Comparison of ENCODE assay signal across 23 mouse cellular contexts in the genomic region with DNA sequence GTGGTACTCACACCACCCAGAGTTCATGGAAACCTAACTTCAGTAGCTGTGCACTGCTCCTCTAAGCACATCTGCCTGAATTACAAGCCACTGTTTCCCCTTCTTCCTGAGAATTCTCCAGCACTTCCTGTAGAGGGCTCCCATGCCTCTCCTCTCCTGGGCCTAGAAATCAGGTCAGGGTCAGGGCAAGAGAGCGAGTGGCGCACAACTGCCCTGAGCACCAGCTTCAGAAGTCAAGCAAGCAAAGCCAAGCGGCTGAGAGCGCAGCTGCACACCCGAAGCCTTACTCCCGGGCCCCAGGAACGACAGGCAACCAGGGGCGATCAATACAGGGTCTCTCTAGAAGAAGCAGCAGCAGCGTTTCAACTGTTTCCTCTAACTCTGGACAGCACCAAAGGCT. TPM values are rescaled to one million over a fixed set of nuclear protein-coding genes. Genes with fewer than 3 reads are reported as not detected.
DNase-seq lines count a peak whose midpoint lies in the region; ATAC-seq lines count a peak whose summit lies in the region.
"Had no signal": no experiment of that assay in that cellular context is flagged by ENCODE, and none has a peak within 500 bp of the region (broad histone marks: within the 10 kb centered on the region; RNA-seq: fewer than 3 reads in every experiment).

No protein-coding gene starts in this region.

- H3K27ac ChIP-seq in liver, embryonic 12.5 days = peak overlapping the region; percentile 74; the same call in 1 of the 2 replicates
- no peak overlapping the region for H3K27ac ChIP-seq in liver, embryonic 11.5 days (ENCODE audit: low read depth, low read length)
- peak overlapping the region; percentile 52; the same call in 1 of the 2 replicates for H3K27ac ChIP-seq in liver, embryonic 15.5 days (replicated peaks)
- H3K27ac ChIP-seq: embryonic facial prominence, embryonic 15.5 days; forebrain, embryonic 10.5 days; gastrocnemius, adult 2 months; hindbrain, embryonic 15.5 days had no signal

- peak; percentile 75 to 87 for DNase-seq in adrenal gland, adult (ENCODE audit: inconsistent age in 2 of 2, low spot score in 1 of 2)
- no peak for DNase-seq in adrenal gland, postnatal 4 days (ENCODE audit: low spot score in 2 of 2)
- DNase-seq in liver, embryonic 11.5 days (ENCODE audit: low spot score) = no peak
- peak; percentile 56 for DNase-seq in adrenal gland, postnatal 10 days
- DNase-seq in thymus, postnatal 10 days (ENCODE audit: low spot score in 2 of 2) = no peak
- DNase-seq: B cell, adult 2 months; cerebellum, adult 2 months; cerebellum, postnatal 14 days; embryo, embryonic 11 days; gastrocnemius, adult 2 months; gastrocnemius, postnatal 36 days; heart, adult 11 months had no signal

- peaks cover 98% of the 10 kb centered on the region for H3K36me3 ChIP-seq in liver, embryonic 12.5 days
- H3K36me3 ChIP-seq in liver, embryonic 11.5 days (ENCODE audit: control insufficient read depth, insufficient read depth, low read length) = peaks cover 68% of the 10 kb centered on the region
- peaks cover 90% of the 10 kb centered on the region for H3K36me3 ChIP-seq in liver, embryonic 15.5 days (replicated peaks)

- no peaks in the 10 kb centered on the region for H3K27me3 ChIP-seq in liver, embryonic 12.5 days (replicated peaks)
- no peaks in the 10 kb centered on the region for H3K27me3 ChIP-seq in liver, embryonic 11.5 days (replicated peaks; ENCODE audit: control insufficient read depth, insufficient read depth, low read length)
- no peaks in the 10 kb centered on the region for H3K27me3 ChIP-seq in liver, embryonic 15.5 days
- H3K27me3 ChIP-seq: embryonic facial prominence, embryonic 15.5 days; hindbrain, embryonic 15.5 days had no signal

- H3K9me3 ChIP-seq in liver, embryonic 12.5 days (replicated peaks) = no peaks in the 10 kb centered on the region
- H3K9me3 ChIP-seq in liver, embryonic 11.5 days (ENCODE audit: control insufficient read depth, low read length) = no peaks in the 10 kb centered on the region
- H3K9me3 ChIP-seq in liver, embryonic 15.5 days (replicated peaks) = no peaks in the 10 kb centered on the region
- H3K9me3 ChIP-seq: embryonic facial prominence, embryonic 15.5 days; forebrain, embryonic 10.5 days; G1E; hindbrain, embryonic 15.5 days had no signal

- peaks cover 66% of the 10 kb centered on the region for H3K4me1 ChIP-seq in liver, embryonic 12.5 days
- H3K4me1 ChIP-seq in liver, embryonic 11.5 days (replicated peaks; ENCODE audit: control insufficient read depth, insufficient read depth, low read length) = peaks cover 29% of the 10 kb centered on the region
- H3K4me1 ChIP-seq in liver, embryonic 15.5 days (replicated peaks) = peaks cover 57% of the 10 kb centered on the region
- H3K4me1 ChIP-seq: forebrain, embryonic 10.5 days; hindbrain, embryonic 15.5 days had no signal

- WGBS in liver, embryonic 12.5 days (ENCODE audit: insufficient replicate concordance) = 85% methylated on average over 9 of the region's 9 CpGs
- 81% methylated on average over 9 of the region's 9 CpGs for WGBS in liver, embryonic 11.5 days
- WGBS in liver, embryonic 15.5 days (ENCODE audit: insufficient replicate concordance) = 85% methylated on average over 9 of the region's 9 CpGs

- H3K9ac ChIP-seq in liver, embryonic 12.5 days = 0 out of 2 replicates have a peak overlapping the region, but pooled peaks have one; percentile 22
- H3K9ac ChIP-seq in liver, embryonic 11.5 days (ENCODE audit: low read depth, low read length) = no peak overlapping the region
- no peak overlapping the region for H3K9ac ChIP-seq in liver, embryonic 15.5 days
- H3K9ac ChIP-seq: embryonic facial prominence, embryonic 15.5 days; hindbrain, embryonic 15.5 days had no signal

- no peak overlapping the region for H3K4me3 ChIP-seq in liver, embryonic 12.5 days
- H3K4me3 ChIP-seq in liver, embryonic 11.5 days (ENCODE audit: low read depth, low read length) = no peak overlapping the region
- H3K4me3 ChIP-seq in liver, embryonic 15.5 days (replicated peaks) = no peak overlapping the region
- H3K4me3 ChIP-seq: embryonic facial prominence, embryonic 15.5 days; erythroblast, embryonic 14.5 days; forebrain, embryonic 10.5 days; gastrocnemius, adult 2 months; hindbrain, embryonic 15.5 days had no signal

- no peak for ATAC-seq in liver, embryonic 12.5 days
- ATAC-seq in liver, embryonic 11.5 days (replicated peaks; ENCODE audit: low FRiP score) = no peak
- no peak for ATAC-seq in liver, embryonic 15.5 days (ENCODE audit: insufficient read depth)
- ATAC-seq in inflammation-experienced regulatory T-cells, adult 6 months = no peak
- ATAC-seq: CD4-positive, CD25-positive, alpha-beta regulatory T cell, adult 4 months; forebrain, embryonic 14.5 days had no signal

- H3K4me2 ChIP-seq in liver, embryonic 12.5 days = no peak overlapping the region
- no peak overlapping the region for H3K4me2 ChIP-seq in liver, embryonic 11.5 days
- H3K4me2 ChIP-seq in liver, embryonic 15.5 days = no peak overlapping the region
- H3K4me2 ChIP-seq: embryonic facial prominence, embryonic 15.5 days; heart, embryonic 11.5 days; hindbrain, embryonic 15.5 days had no signal

RNA-seq across cellular contexts. Expression of a gene that starts 15.2 kb away (rescaled TPM):
- 1 to 10 TPM; 3.2 to 4.3 TPM for total RNA-seq in adrenal gland, postnatal 4 days (2021)
- polyA plus RNA-seq in liver, embryonic 12.5 days (2016; fragmentation: Nextera tagmentation; extraction: Ambion mirVana) = 10.8 and 11.6 TPM in 2 replicates
- 17.1 and 17.8 TPM in 2 replicates for polyA plus RNA-seq in liver, embryonic 11.5 days (2014; fragmentation: Nextera tagmentation; extraction: Ambion mirVana)
- 1 to 10 TPM; 6.6 to 6.9 TPM for total RNA-seq in adrenal gland, postnatal 10 days (2021)
- 13.2 and 15.3 TPM in 2 replicates for polyA plus RNA-seq in liver, embryonic 15.5 days (2015; fragmentation: Nextera tagmentation; extraction: Ambion mirVana)
- polyA plus RNA-seq in inflammation-experienced regulatory T-cells, adult 6 months (2017; shearing (Covaris generic)) = 100 to 1,000 TPM; 457 to 620 (median 469) TPM

RNA-seq across cellular contexts. Expression of a gene that starts 47.3 kb away (rescaled TPM):
- 10 to 100 TPM; 24.5 to 25.2 TPM for total RNA-seq in adrenal gland, postnatal 4 days (2021)
- 7.2 and 9.8 TPM in 2 replicates for polyA plus RNA-seq in liver, embryonic 12.5 days (2016; fragmentation: Nextera tagmentation; extraction: Ambion mirVana)
- polyA plus RNA-seq in liver, embryonic 11.5 days (2014; fragmentation: Nextera tagmentation; extraction: Ambion mirVana) = 15.6 and 16.9 TPM in 2 replicates
- total RNA-seq in adrenal gland, postnatal 10 days (2021) = 10 to 100 TPM; 14.0 to 18.0 TPM
- polyA plus RNA-seq in liver, embryonic 15.5 days (2015; fragmentation: Nextera tagmentation; extraction: Ambion mirVana) = 4.0 and 4.2 TPM in 2 replicates
- not detected for polyA plus RNA-seq in inflammation-experienced regulatory T-cells, adult 6 months (2017; shearing (Covaris generic))
- polyA plus RNA-seq: CD4-positive, CD25-positive, alpha-beta regulatory T cell, adult 4 months had no signal

Comparison
In these comparisons a context has a peak if more than half of its experiments do, and no peak if none do; other contexts are left out.
1. DNase-seq: peak in adrenal gland, adult (2 of 2) and adrenal gland, postnatal 10 days (single experiment); none in adrenal gland, postnatal 4 days (0 of 2), liver, embryonic 11.5 days (single experiment) and thymus, postnatal 10 days (0 of 2).
2. RNA of a gene that starts 15.2 kb away (polyA plus RNA-seq): 457 to 620 TPM in inflammation-experienced regulatory T-cells, adult 6 months; 17.1 to 17.8 TPM in liver, embryonic 11.5 days, 13.2 to 15.3 TPM in liver, embryonic 15.5 days and 10.8 to 11.6 TPM in liver, embryonic 12.5 days; every median in the first group is over 10 times any median in the second.